Mouse (Mus musculus) stomach, postnatal 0 days (tissue): ENCODE data around the gene Acaa1a.

Experiments
- CTCF ChIP-seq: IDR thresholded peaks from 2 replicates; pipeline ENCODE4 v1.5.1; 2016; ENCODE audit warnings: antibody characterized with exemption, low read depth, mild to moderate bottlenecking, moderate library complexity
- EP300 ChIP-seq: optimal IDR thresholded peaks from 2 replicates; pipeline ENCODE3; 2016; ENCODE audit warnings: antibody characterized with exemption

- TF ChIP-seq EP300 (no peak), CTCF (no peak)
Measured at GRCm38 (mm10) chr9:119375556-119375955, 36.1 kb downstream of the Acaa1a start.
